Mouse (Mus musculus): Measurements from ENCODE around the gene Fam25c. TPM values are rescaled to one million over a fixed set of nuclear protein-coding genes. Genes with fewer than 3 reads are reported as not detected.

The Fam25c gene
- total and polyA plus RNA-seq, 3 experiments = not detected

- dilution Hi-C loops (cut with MboI; ENCODE audit: extremely low pct_ligation_motif_present, extremely low pct_unique_long_range_greater_than_20kb, low sequenced_read_pairs) = no loop called here
- peak overlapping the region; percentile 13; the same call in 1 of the 2 replicates for H3K4me2 ChIP-seq (ENCODE audit: insufficient read depth, low read depth, poor library complexity, severe bottlenecking)
Measured at GRCm38 (mm10) chr14:34313612-34314011, 41.6 kb downstream of the Fam25c start.

GRCm38 (mm10) chr14:34312339-34313048 lies 42.7 kb downstream of the Fam25c start:
- peak overlapping the region; percentile 22 to 74 (median 69) for H3K4me3 ChIP-seq (replicated peaks in 1 of 3; ENCODE audit: low read depth in 2 of 3, low read length in 2 of 3, poor library complexity in 1 of 3)
- DNase-seq (ENCODE audit: extremely low read depth) = no peak
- in situ Hi-C loops (cut with MboI; ENCODE audit: low pct_ligation_motif_present, low pct_unique_long_range_greater_than_20kb, low sequenced_read_pairs) = no loop called here

More at GRCm38 (mm10) chr14:34313612-34314011, 41.6 kb downstream of the Fam25c start:
- DNase-seq (ENCODE audit: extremely low read depth) = no peak
- TF ChIP-seq CHD2 (IDR thresholded peaks at IDR 0.05; ENCODE audit: low read length) (no peak), ZC3H11A (IDR thresholded peaks at IDR 0.05; ENCODE audit: low read depth, low read length) (no peak), RAD21 (IDR thresholded peaks at IDR 0.05; ENCODE audit: low read depth, low read length) (no peak), NELFE (IDR thresholded peaks at IDR 0.05; ENCODE audit: low read depth, low read length) (no peak), KAT2A (IDR thresholded peaks at IDR 0.05; ENCODE audit: insufficient replicate concordance, low read length) (no peak), CTCF (conservative IDR thresholded peaks at IDR 0.05 in 1 of 2, IDR thresholded peaks at IDR 0.05 in 1 of 2; ENCODE audit: low read depth in 2 of 2, low read length in 2 of 2) (no peak), MEF2A (IDR thresholded peaks at IDR 0.05; ENCODE audit: borderline replicate concordance, low read depth, low read length) (no peak), TCF12 (IDR thresholded peaks at IDR 0.05; ENCODE audit: low read depth, low read length) (no peak), GABPA (IDR thresholded peaks at IDR 0.05; ENCODE audit: insufficient replicate concordance, low read depth, low read length) (no peak), MAFK (IDR thresholded peaks at IDR 0.05; ENCODE audit: insufficient replicate concordance, low read length) (no peak), SIN3A (IDR thresholded peaks at IDR 0.05; ENCODE audit: low read length) (no peak), E2F4 (IDR thresholded peaks at IDR 0.05; ENCODE audit: insufficient replicate concordance, low read depth, low read length) (no peak), RCOR1 (conservative IDR thresholded peaks at IDR 0.05; ENCODE audit: low read depth, low read length) (no peak), POLR2AphosphoS2 (IDR thresholded peaks at IDR 0.05; ENCODE audit: low read depth, low read length) (no peak), BHLHE40 (IDR thresholded peaks at IDR 0.05; ENCODE audit: low read depth, low read length) (no peak), MAX (IDR thresholded peaks at IDR 0.05; ENCODE audit: low read length) (no peak), ZNF384 (IDR thresholded peaks at IDR 0.05; ENCODE audit: low read depth, low read length) (no peak), SMC3 (IDR thresholded peaks at IDR 0.05; ENCODE audit: low read depth, low read length) (no peak), HCFC1 (IDR thresholded peaks at IDR 0.05; ENCODE audit: low read depth, low read length) (no peak), TBP (conservative IDR thresholded peaks at IDR 0.05; ENCODE audit: low read depth, low read length) (no peak)
- no peak overlapping the region for H3K27ac ChIP-seq (ENCODE audit: insufficient read depth, low read depth)
- H3K36me3 ChIP-seq (replicated peaks in 1 of 2; ENCODE audit: control insufficient read depth in 1 of 2, insufficient read depth in 1 of 2, low read length in 1 of 2) = peaks cover 0 to 24% of the 10 kb centered on the region in 2 experiments
- in situ Hi-C loops (cut with MboI; ENCODE audit: low pct_ligation_motif_present, low pct_unique_long_range_greater_than_20kb, low sequenced_read_pairs) = no loop called here
- peaks cover 46% of the 10 kb centered on the region for H3K79me2 ChIP-seq (replicated peaks; ENCODE audit: control insufficient read depth, extremely low read depth, insufficient read depth, poor library complexity, severe bottlenecking)
- H3K9ac ChIP-seq (ENCODE audit: insufficient read depth, low read depth) = no peak overlapping the region
- no peak overlapping the region for H3K4me3 ChIP-seq (replicated peaks in 1 of 3; ENCODE audit: low read depth in 2 of 3, low read length in 2 of 3, poor library complexity in 1 of 3)
- H3K27me3 ChIP-seq (replicated peaks) = no peaks in the 10 kb centered on the region
- peaks cover 4 to 42% of the 10 kb centered on the region in 2 experiments; a peak in 3 of 4 replicates for H3K4me1 ChIP-seq (ENCODE audit: control insufficient read depth in 1 of 2, insufficient read depth in 2 of 2)
- no peaks in the 10 kb centered on the region for H3K9me3 ChIP-seq (replicated peaks; ENCODE audit: low read length)

More at GRCm38 (mm10) chr14:34312339-34313048, 42.7 kb downstream of the Fam25c start:
- Histone ChIP-seq H3K9me3 (replicated peaks; ENCODE audit: low read length) (no peaks in the 10 kb centered on the region), H3K4me1 (ENCODE audit: control insufficient read depth in 1 of 2, insufficient read depth in 2 of 2) (peaks cover 4 to 41% of the 10 kb centered on the region in 2 experiments; a peak in 3 of 4 replicates), H3K27me3 (replicated peaks) (no peaks in the 10 kb centered on the region), H3K4me2 (ENCODE audit: insufficient read depth, low read depth, poor library complexity, severe bottlenecking) (peak overlapping the region; percentile 91), H3K79me2 (replicated peaks; ENCODE audit: control insufficient read depth, extremely low read depth, insufficient read depth, poor library complexity, severe bottlenecking) (peaks cover 41% of the 10 kb centered on the region), H3K9ac (ENCODE audit: insufficient read depth, low read depth) (peak overlapping the region; percentile 13; the same call in 1 of the 2 replicates), H3K27ac (ENCODE audit: insufficient read depth, low read depth) (no peak overlapping the region), H3K36me3 (replicated peaks in 1 of 2; ENCODE audit: control insufficient read depth in 1 of 2, insufficient read depth in 1 of 2, low read length in 1 of 2) (peaks cover 0 to 19% of the 10 kb centered on the region in 2 experiments)
- no peak for TF ChIP-seq MAFK (IDR thresholded peaks at IDR 0.05; ENCODE audit: insufficient replicate concordance, low read length)
- TF ChIP-seq MEF2A (IDR thresholded peaks at IDR 0.05; ENCODE audit: borderline replicate concordance, low read depth, low read length) = no peak
- TF ChIP-seq EP300 (IDR thresholded peaks at IDR 0.05; ENCODE audit: low read length) = no peak
- TF ChIP-seq POLR2A (IDR thresholded peaks at IDR 0.05; ENCODE audit: low read depth, low read length) = no peak
- TF ChIP-seq KAT2A (IDR thresholded peaks at IDR 0.05; ENCODE audit: insufficient replicate concordance, low read length) = no peak
- TF ChIP-seq MAX (IDR thresholded peaks at IDR 0.05; ENCODE audit: low read length) = no peak
- TF ChIP-seq PAX5 (IDR thresholded peaks at IDR 0.05; ENCODE audit: low read length) = no peak
- TF ChIP-seq ELF1 (IDR thresholded peaks at IDR 0.05; ENCODE audit: low read depth, low read length) = no peak
- no peak for TF ChIP-seq GABPA (IDR thresholded peaks at IDR 0.05; ENCODE audit: insufficient replicate concordance, low read depth, low read length)
- no peak for TF ChIP-seq RAD21 (IDR thresholded peaks at IDR 0.05; ENCODE audit: low read depth, low read length)
- no peak for TF ChIP-seq TCF12 (IDR thresholded peaks at IDR 0.05; ENCODE audit: low read depth, low read length)
- no peak; the same call in 1 of the 2 replicates for TF ChIP-seq SIN3A (IDR thresholded peaks at IDR 0.05; ENCODE audit: low read length)
- no peak for TF ChIP-seq ZMIZ1 (IDR thresholded peaks at IDR 0.05; ENCODE audit: low read depth, low read length)
- TF ChIP-seq NELFE (IDR thresholded peaks at IDR 0.05; ENCODE audit: low read depth, low read length) = no peak
- no peak for TF ChIP-seq ZC3H11A (IDR thresholded peaks at IDR 0.05; ENCODE audit: low read depth, low read length)
- no peak for TF ChIP-seq IRF4 (IDR thresholded peaks at IDR 0.05; ENCODE audit: low read depth, low read length)
- TF ChIP-seq TBP (conservative IDR thresholded peaks at IDR 0.05; ENCODE audit: low read depth, low read length) = no peak
- TF ChIP-seq NRF1 (IDR thresholded peaks at IDR 0.05; ENCODE audit: low read depth, low read length) = no peak
- TF ChIP-seq RCOR1 (conservative IDR thresholded peaks at IDR 0.05; ENCODE audit: low read depth, low read length) = no peak
- no peak for TF ChIP-seq BHLHE40 (IDR thresholded peaks at IDR 0.05; ENCODE audit: low read depth, low read length)
- dilution Hi-C loops (cut with MboI; ENCODE audit: extremely low pct_ligation_motif_present, extremely low pct_unique_long_range_greater_than_20kb, low sequenced_read_pairs) = no loop called here
